Mouse (Mus musculus) CH12.LX (cell line): ENCODE data around the gene Clasp2. TPM values are rescaled to one million over a fixed set of nuclear protein-coding genes. Genes with fewer than 3 reads are reported as not detected.

Experiments
- DNase-seq: peaks from one replicate; pipeline ENCODE4 v3.0.0-alpha.2; 2013; ENCODE audit errors: extremely low read depth
- H3K27ac ChIP-seq: 2 replicates; pipeline ENCODE4 v1.5.1; 2012; ENCODE audit warnings: low read depth, mild to moderate bottlenecking, control low read depth, moderate library complexity; ENCODE audit not compliant: insufficient read depth
- H3K27me3 ChIP-seq: replicated peaks from 2 replicates; pipeline ENCODE3; 2012; ENCODE audit warnings: inconsistent platforms
- H3K36me3 ChIP-seq, 2 experiments: replicated peaks in 1 of 2; 2 replicates each; pipeline versions ENCODE3 to v1.6.1; 2012; ENCODE audit warnings: inconsistent platforms in 1 of 2, low read length in 1 of 2, mild to moderate bottlenecking in 1 of 2, mixed read lengths in 1 of 2, moderate library complexity in 1 of 2; ENCODE audit not compliant: control insufficient read depth in 1 of 2, insufficient read depth in 1 of 2
- H3K4me1 ChIP-seq, 2 experiments: 2 replicates each; pipeline ENCODE4 v1.6.1; 2012; ENCODE audit warnings: inconsistent platforms in 1 of 2, moderate library complexity in 1 of 2; ENCODE audit not compliant: insufficient read depth in 2 of 2, control insufficient read depth in 1 of 2
- H3K4me2 ChIP-seq: 2 replicates; pipeline ENCODE4 v1.6.1; 2012; ENCODE audit warnings: low read depth, mild to moderate bottlenecking, control low read depth; ENCODE audit not compliant: poor library complexity, insufficient read depth, severe bottlenecking
- H3K4me3 ChIP-seq, 3 experiments: fragments of 150-350 bp in 1 of 3; sonication (generic) in 1 of 3; replicated peaks in 1 of 3; 2 replicates each; pipeline versions ENCODE3 to v1.5.1; 2011 to 2012; ENCODE audit warnings: low read depth in 2 of 3, low read length in 2 of 3, mild to moderate bottlenecking in 2 of 3, moderate library complexity in 2 of 3, control low read depth in 1 of 3, improper control_type of control experiment in 1 of 3, inconsistent platforms in 1 of 3, mixed read lengths in 1 of 3; ENCODE audit not compliant: poor library complexity in 1 of 3
- H3K79me2 ChIP-seq: replicated peaks from 2 replicates; pipeline ENCODE4 v1.6.1; 2012; ENCODE audit warnings: mild to moderate bottlenecking, moderate library complexity; ENCODE audit not compliant: control insufficient read depth, poor library complexity, insufficient read depth, severe bottlenecking; ENCODE audit errors: extremely low read depth
- H3K9ac ChIP-seq: 2 replicates; pipeline ENCODE4 v1.6.1; 2012; ENCODE audit warnings: low read depth, mild to moderate bottlenecking, control low read depth, moderate library complexity; ENCODE audit not compliant: insufficient read depth
- H3K9me3 ChIP-seq: replicated peaks from 2 replicates; pipeline ENCODE3; 2012; ENCODE audit warnings: low read length, inconsistent platforms, mixed read lengths
- BHLHE40 ChIP-seq: IDR thresholded peaks from 2 replicates; pipeline ENCODE4 v1.6.1; 2011; ENCODE audit warnings: mild to moderate bottlenecking, low read depth, low read length, improper control_type of control experiment
- CTCF ChIP-seq, 2 experiments: IDR thresholded peaks in 1 of 2; conservative IDR thresholded peaks in 1 of 2; 2 replicates each; pipeline ENCODE4 v1.5.1; 2011 to 2012; ENCODE audit warnings: low read depth in 2 of 2, low read length in 2 of 2, improper control_type of control experiment in 1 of 2, inconsistent platforms in 1 of 2, mild to moderate bottlenecking in 1 of 2, moderate library complexity in 1 of 2
- ELF1 ChIP-seq: IDR thresholded peaks from 2 replicates; pipeline ENCODE4 v1.6.1; 2014; ENCODE audit warnings: low read depth, mild to moderate bottlenecking, inconsistent platforms, low read length, improper control_type of control experiment
- ETS1 ChIP-seq: conservative IDR thresholded peaks from 2 replicates; pipeline ENCODE4 v1.6.1; 2012; ENCODE audit warnings: low read depth, mild to moderate bottlenecking, inconsistent platforms, low read length, improper control_type of control experiment, moderate library complexity
- HCFC1 ChIP-seq: IDR thresholded peaks from 2 replicates; pipeline ENCODE4 v1.6.1; 2012; ENCODE audit warnings: low read depth, mild to moderate bottlenecking, inconsistent platforms, low read length, improper control_type of control experiment
- IRF4 ChIP-seq: IDR thresholded peaks from 2 replicates; pipeline ENCODE4 v1.6.1; 2014; ENCODE audit warnings: low read depth, mild to moderate bottlenecking, inconsistent platforms, low read length, improper control_type of control experiment
- KAT2A ChIP-seq: IDR thresholded peaks from 2 replicates; pipeline ENCODE4 v1.6.1; 2012; ENCODE audit warnings: low read length, improper control_type of control experiment, inconsistent platforms; ENCODE audit not compliant: insufficient replicate concordance
- MAFK ChIP-seq: IDR thresholded peaks from 2 replicates; pipeline ENCODE4 v1.6.1; 2011; ENCODE audit warnings: low read length, improper control_type of control experiment; ENCODE audit not compliant: insufficient replicate concordance
- MEF2A ChIP-seq: IDR thresholded peaks from 2 replicates; pipeline ENCODE4 v1.6.1; 2014; ENCODE audit warnings: low read depth, mild to moderate bottlenecking, inconsistent platforms, low read length, improper control_type of control experiment, borderline replicate concordance
- MYC ChIP-seq: IDR thresholded peaks from 2 replicates; pipeline ENCODE4 v1.6.1; 2011; ENCODE audit warnings: low read depth, mild to moderate bottlenecking, improper control_type of control experiment, low read length
- PAX5 ChIP-seq: IDR thresholded peaks from 2 replicates; pipeline ENCODE4 v1.6.1; 2012; ENCODE audit warnings: low read length, inconsistent platforms, mixed read lengths
- POLR2A ChIP-seq: IDR thresholded peaks from 2 replicates; pipeline ENCODE4 v1.6.1; 2011; ENCODE audit warnings: low read depth, mild to moderate bottlenecking, improper control_type of control experiment, low read length
- POLR2AphosphoS2 ChIP-seq: IDR thresholded peaks from 2 replicates; pipeline ENCODE4 v1.6.1; 2011; ENCODE audit warnings: low read depth, low read length, improper control_type of control experiment
- RAD21 ChIP-seq: IDR thresholded peaks from 2 replicates; pipeline ENCODE4 v1.6.1; 2011; ENCODE audit warnings: low read depth, mild to moderate bottlenecking, low read length, improper control_type of control experiment, moderate library complexity
- RCOR1 ChIP-seq: conservative IDR thresholded peaks from 2 replicates; pipeline ENCODE4 v1.6.1; 2012; ENCODE audit warnings: low read depth, mild to moderate bottlenecking, inconsistent platforms, low read length, improper control_type of control experiment
- SIN3A ChIP-seq: IDR thresholded peaks from 2 replicates; pipeline ENCODE4 v1.6.1; 2012; ENCODE audit warnings: low read length, improper control_type of control experiment, inconsistent platforms
- SMC3 ChIP-seq: IDR thresholded peaks from 2 replicates; pipeline ENCODE4 v1.6.1; 2011; ENCODE audit warnings: low read depth, low read length, improper control_type of control experiment
- USF2 ChIP-seq: conservative IDR thresholded peaks from 2 replicates; pipeline ENCODE4 v1.6.1; 2011; ENCODE audit warnings: low read depth, low read length, improper control_type of control experiment
- dilution Hi-C: fragments of 300-500 bp; cut with MboI; formaldehyde crosslinking; loops from 2 replicates; pipeline ENCODE4 v1.14.3; 2020; ENCODE audit warnings: low sequenced_read_pairs; ENCODE audit not compliant: extremely low pct_unique_long_range_greater_than_20kb, extremely low pct_ligation_motif_present
- in situ Hi-C: fragments of 300-500 bp; cut with MboI; formaldehyde crosslinking; loops from 3 replicates; pipeline ENCODE4 v1.14.3; 2019; ENCODE audit warnings: low sequenced_read_pairs, low pct_ligation_motif_present, low pct_unique_long_range_greater_than_20kb, mixed read lengths
- polyA plus RNA-seq: library from polyadenylated mRNA; unstranded; fragments of >175 nt; gene quantifications from 2 replicates; pipeline ENCODE4 v1.2.1, GENCODE M21; 2012; ENCODE audit warnings: low read depth; ENCODE audit not compliant: insufficient read length
- total RNA-seq, 2 experiments: library from RNA; depleted of rRNA; stranded (reverse); fragments of 300-350 nt in 1 of 2; fragments of >200 nt in 1 of 2; gene quantifications; 2 replicates each; pipeline ENCODE4 v1.2.3; 2012 to 2014

Clasp2 gene
- total and polyA plus RNA-seq, 3 experiments = 23.9 to 32.4 (median 27.0) TPM

- dilution Hi-C loops = no loop called here
- no peaks in the 10 kb centered on the region for H3K4me1 ChIP-seq
- no peak overlapping the region for H3K4me2 ChIP-seq
- no peak for TF ChIP-seq MYC
- no peak for TF ChIP-seq IRF4
- TF ChIP-seq MAFK = no peak
- no peak for TF ChIP-seq SIN3A
- TF ChIP-seq SMC3 = no peak
- no peak overlapping the region for H3K9ac ChIP-seq
- H3K27me3 ChIP-seq = no peaks in the 10 kb centered on the region
- no peaks in the 10 kb centered on the region for H3K9me3 ChIP-seq
- H3K36me3 ChIP-seq = peaks cover 34 to 61% of the 10 kb centered on the region in 2 experiments
- H3K4me3 ChIP-seq = no peak overlapping the region
- no peak overlapping the region for H3K27ac ChIP-seq
- in situ Hi-C loops = no loop called here
- H3K79me2 ChIP-seq = no peaks in the 10 kb centered on the region
- no peak for DNase-seq
Measured at GRCm38 (mm10) chr9:113867951-113868350, 126.7 kb downstream of the Clasp2 start.

GRCm38 (mm10) chr9:113894903-113895302, 153.6 kb downstream of the Clasp2 start:
- Histone ChIP-seq H3K9ac (no peak overlapping the region), H3K79me2 (no peaks in the 10 kb centered on the region), H3K27ac (no peak overlapping the region), H3K9me3 (no peaks in the 10 kb centered on the region), H3K27me3 (no peaks in the 10 kb centered on the region), H3K4me3 (no peak overlapping the region), H3K4me2 (no peak overlapping the region), H3K36me3 (peaks cover 31 to 77% of the 10 kb centered on the region in 2 experiments), H3K4me1 (no peaks in the 10 kb centered on the region)
- in situ Hi-C loops (no loop called here), dilution Hi-C loops (no loop called here)
- TF ChIP-seq ETS1 (no peak), BHLHE40 (no peak), MAFK (no peak), RCOR1 (no peak), MEF2A (no peak), HCFC1 (no peak), POLR2A (no peak), SMC3 (no peak), RAD21 (no peak), IRF4 (no peak), PAX5 (no peak), CTCF (conservative IDR thresholded peaks at IDR 0.05 in 1 of 2, IDR thresholded peaks at IDR 0.05 in 1 of 2; ENCODE audit: low read depth in 2 of 2, low read length in 2 of 2) (no peak), ELF1 (no peak), USF2 (no peak), POLR2AphosphoS2 (no peak), MYC (no peak), KAT2A (no peak)
- DNase-seq = no peak
